Mouse (Mus musculus) forebrain, embryonic 10.5 days (tissue): ENCODE measurements around the gene Mfsd4b3. TPM values are rescaled to one million over a fixed set of nuclear protein-coding genes. Genes with fewer than 3 reads are reported as not detected.
A peak's percentile ranks its signal among the peaks of the same experiment; 100 is the strongest.
"Not testable (repeated sequence)": the region's sequence is repeated elsewhere in the genome, so short reads cannot be mapped to it uniquely, and the experiment has no call there.

Experiments used
- DNase-seq: peaks from one replicate; pipeline ENCODE4 v3.0.0-alpha.2; 2017; ENCODE audit warnings: low spot score; ENCODE audit errors: extremely low spot score
- H3K27ac ChIP-seq: fragments of 300-500 bp; sonication (generic); 2 replicates; pipeline ENCODE4 v1.5.1; 2016; ENCODE audit warnings: mild to moderate bottlenecking
- H3K27me3 ChIP-seq: fragments of 300-500 bp; sonication (generic); 2 replicates; pipeline ENCODE4 v1.6.1; 2016; ENCODE audit warnings: mild to moderate bottlenecking; ENCODE audit not compliant: poor library complexity, severe bottlenecking
- H3K36me3 ChIP-seq: fragments of 300-500 bp; sonication (generic); replicated peaks from 2 replicates; pipeline ENCODE4 v1.6.1; 2016; ENCODE audit warnings: mild to moderate bottlenecking, moderate library complexity
- H3K4me1 ChIP-seq: fragments of 300-500 bp; sonication (generic); 2 replicates; pipeline ENCODE4 v1.6.1; 2016
- H3K4me3 ChIP-seq: fragments of 300-500 bp; sonication (generic); 2 replicates; pipeline ENCODE4 v1.5.1; 2016; ENCODE audit warnings: mild to moderate bottlenecking, moderate library complexity
- H3K9me3 ChIP-seq: fragments of 300-500 bp; sonication (generic); 2 replicates; pipeline ENCODE4 v1.6.1; 2016; ENCODE audit warnings: mild to moderate bottlenecking, moderate library complexity
- WGBS: fragments of 180-500 bp; shearing (Covaris S2); methylation state at CpG from one replicate; pipeline ENCODE4 v1.1.7; 2016; 5-methylcytosine and 5-hydroxymethylcytosine counted together
- polyA plus RNA-seq: library from polyadenylated mRNA; unstranded; fragments of >200 nt; fragmentation: Nextera tagmentation; extraction: Ambion mirVana; gene quantifications from 2 replicates; pipeline ENCODE4 v1.2.1, GENCODE M21; 2016

Gene Mfsd4b3
- polyA plus RNA-seq, 1 experiment from 2014 or later: not detected

DNA sequence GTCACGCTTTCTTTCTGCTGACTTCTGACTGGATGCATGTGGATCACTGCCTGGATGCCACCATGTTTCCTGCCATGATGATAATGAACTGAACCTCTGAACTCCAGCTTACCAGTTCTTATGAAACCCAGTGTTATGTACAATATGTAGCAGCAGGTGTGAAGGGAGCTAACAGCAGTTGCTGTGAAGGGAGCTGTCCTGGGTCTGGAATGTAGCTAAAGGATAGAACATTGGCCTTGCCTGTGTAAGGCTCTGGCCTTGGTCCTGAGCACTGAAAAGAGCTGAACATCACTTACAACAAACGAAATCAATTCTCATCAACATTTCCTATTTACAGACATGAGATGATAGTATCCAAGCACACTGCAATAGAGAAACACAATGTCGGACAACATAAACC lies 7.6 kb upstream of the Mfsd4b3 start:
- 88% methylated on average over 3 of the region's 3 CpGs for WGBS
- no peak for DNase-seq

DNA sequence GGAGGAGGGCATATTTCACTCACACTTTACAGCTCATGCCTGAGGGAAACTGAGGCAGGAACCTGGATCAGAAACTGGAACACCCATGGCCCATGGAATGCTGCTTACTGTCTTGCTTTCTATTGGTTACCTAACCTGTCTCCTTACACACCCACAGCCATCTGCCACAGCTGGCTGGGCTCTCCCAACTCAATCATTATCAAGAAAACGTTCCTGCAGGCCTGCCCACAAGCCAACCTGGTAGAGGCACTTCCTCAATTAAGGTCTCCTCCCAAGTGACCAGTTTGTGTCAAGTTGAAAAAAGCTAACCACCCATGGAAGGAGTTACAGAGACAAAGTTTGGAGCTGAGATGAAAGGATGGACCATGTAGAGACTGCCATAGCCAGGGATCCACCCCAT lies 2.0 kb upstream of the Mfsd4b3 start:
- DNase-seq: no peak
- Histone ChIP-seq H3K4me1 (peaks cover 13% of the 10 kb centered on the region), H3K4me3 (no peak overlapping the region), H3K9me3 (no peaks in the 10 kb centered on the region), H3K27ac (no peak overlapping the region), H3K27me3 (peaks cover 11% of the 10 kb centered on the region), H3K36me3 (no peaks in the 10 kb centered on the region)
- 71% methylated on average over 1 of the region's 1 CpGs for WGBS

More for the DNA sequence above, 7.6 kb upstream of the Mfsd4b3 start:
- Histone ChIP-seq H3K27ac (no peak overlapping the region), H3K4me1 (no peaks in the 10 kb centered on the region), H3K9me3 (no peaks in the 10 kb centered on the region), H3K4me3 (no peak overlapping the region), H3K36me3 (no peaks in the 10 kb centered on the region), H3K27me3 (no peaks in the 10 kb centered on the region)

DNA sequence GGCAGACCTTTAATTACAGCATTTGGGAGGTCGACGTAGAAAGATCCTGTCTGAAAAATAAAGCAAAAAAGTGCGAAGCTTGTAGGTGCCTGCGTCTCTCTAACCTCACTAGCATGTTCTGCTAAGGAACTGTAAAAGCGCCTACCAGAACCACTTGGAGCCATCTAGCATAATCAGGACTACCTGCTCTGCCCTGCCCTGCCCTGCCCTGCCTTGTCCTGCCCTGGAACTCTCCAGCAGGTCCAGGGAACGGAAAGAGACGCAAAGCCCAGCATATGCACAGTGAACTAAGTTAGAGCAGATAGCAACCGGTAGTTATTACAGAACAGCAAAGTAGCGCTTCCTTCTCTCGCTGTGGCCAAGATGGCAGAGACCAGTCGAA lies 479 bp upstream of the Mfsd4b3 start:
- DNase-seq: no peak
- Histone ChIP-seq H3K27ac (no peak overlapping the region), H3K4me3 (peak overlapping the region; percentile 60), H3K36me3 (no peaks in the 10 kb centered on the region), H3K9me3 (no peaks in the 10 kb centered on the region), H3K4me1 (peaks cover 13% of the 10 kb centered on the region), H3K27me3 (peaks cover 11% of the 10 kb centered on the region)
- 48% methylated on average over 11 of the region's 11 CpGs for WGBS

DNA sequence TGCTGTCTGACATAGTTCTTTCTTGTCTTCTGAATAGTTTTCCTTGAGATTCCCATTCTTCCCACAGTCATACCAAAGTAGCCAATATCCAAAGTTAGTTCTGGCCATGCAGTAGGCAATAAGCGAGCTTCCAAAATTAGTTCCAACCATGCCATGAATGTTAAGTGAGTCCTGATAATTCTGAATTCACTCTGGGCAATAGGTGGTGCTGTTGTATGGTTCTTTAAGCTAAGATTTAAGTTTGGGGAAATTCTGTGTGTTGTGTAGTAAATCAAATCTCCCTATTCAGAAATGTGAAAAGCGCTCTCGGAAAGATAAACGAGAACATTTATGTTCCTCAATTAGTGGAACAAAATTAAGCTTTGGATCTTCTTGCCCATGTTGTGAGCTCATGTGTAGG lies 1.7 kb downstream of the Mfsd4b3 start:
- 81% methylated on average over 4 of the region's 4 CpGs for WGBS
- H3K4me1 ChIP-seq: peaks cover 13% of the 10 kb centered on the region
- H3K27ac ChIP-seq: no peak overlapping the region
- no peaks in the 10 kb centered on the region for H3K9me3 ChIP-seq
- peaks cover 11% of the 10 kb centered on the region for H3K27me3 ChIP-seq
- H3K36me3 ChIP-seq: no peaks in the 10 kb centered on the region
- H3K4me3 ChIP-seq: no peak overlapping the region
- DNase-seq: no peak

DNA sequence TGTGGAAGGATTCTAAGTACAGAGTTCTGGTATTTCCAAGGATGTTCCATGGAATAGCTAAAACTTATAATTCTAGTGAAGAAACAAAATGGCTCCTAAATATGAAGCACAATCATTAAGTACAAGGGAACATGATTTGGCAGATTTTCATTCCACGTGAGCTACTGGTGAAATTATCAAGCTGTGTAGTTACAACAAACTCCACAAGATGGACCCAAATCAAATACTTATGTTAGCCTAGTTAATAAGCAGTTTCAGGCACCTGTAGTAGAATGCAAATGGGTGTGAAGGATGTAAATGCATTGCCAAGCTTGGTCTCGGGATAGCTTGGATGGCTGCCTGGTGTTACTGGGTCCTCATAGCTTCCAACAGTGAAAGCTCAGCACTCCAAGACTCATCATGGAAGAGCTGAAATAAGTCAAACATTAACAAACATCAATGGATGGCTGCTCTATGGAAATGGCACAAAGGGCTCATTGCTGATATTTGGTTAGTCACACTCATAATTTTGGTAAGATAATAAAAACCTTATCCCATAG lies 3.5 kb downstream of the Mfsd4b3 start:
- no peak overlapping the region for H3K4me3 ChIP-seq
- peaks cover 11% of the 10 kb centered on the region for H3K27me3 ChIP-seq
- H3K27ac ChIP-seq: no peak overlapping the region
- WGBS: 70% methylated on average over 2 of the region's 2 CpGs
- DNase-seq: no peak
- no peaks in the 10 kb centered on the region for H3K36me3 ChIP-seq
- H3K9me3 ChIP-seq: no peaks in the 10 kb centered on the region
- H3K4me1 ChIP-seq: peaks cover 13% of the 10 kb centered on the region

DNA sequence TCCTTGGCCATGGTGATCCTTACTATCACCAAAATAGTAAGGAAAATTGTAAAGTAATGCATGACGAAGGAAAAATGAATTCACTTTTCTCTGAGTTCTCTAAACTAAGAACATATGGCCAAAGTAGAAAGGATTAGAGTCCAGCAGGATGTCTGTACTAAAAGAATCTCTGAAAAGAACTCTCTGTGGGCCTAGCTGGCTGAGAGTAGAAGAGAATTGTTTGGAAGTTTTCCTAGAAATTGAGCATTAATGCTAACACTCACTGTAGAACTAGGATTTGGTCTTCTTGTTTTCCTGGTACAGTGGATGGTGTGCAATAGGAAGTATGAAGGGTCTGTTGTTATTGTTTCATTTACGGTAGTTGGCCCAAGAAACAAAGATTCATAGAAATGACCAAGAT lies 4.8 kb downstream of the Mfsd4b3 start:
- H3K27me3 ChIP-seq: peaks cover 11% of the 10 kb centered on the region
- H3K4me1 ChIP-seq: peaks cover 9% of the 10 kb centered on the region
- no peaks in the 10 kb centered on the region for H3K9me3 ChIP-seq
- no peak overlapping the region for H3K4me3 ChIP-seq
- no peaks in the 10 kb centered on the region for H3K36me3 ChIP-seq
- WGBS: 85% methylated on average over 2 of the region's 2 CpGs
- H3K27ac ChIP-seq: no peak overlapping the region
- no peak for DNase-seq

DNA sequence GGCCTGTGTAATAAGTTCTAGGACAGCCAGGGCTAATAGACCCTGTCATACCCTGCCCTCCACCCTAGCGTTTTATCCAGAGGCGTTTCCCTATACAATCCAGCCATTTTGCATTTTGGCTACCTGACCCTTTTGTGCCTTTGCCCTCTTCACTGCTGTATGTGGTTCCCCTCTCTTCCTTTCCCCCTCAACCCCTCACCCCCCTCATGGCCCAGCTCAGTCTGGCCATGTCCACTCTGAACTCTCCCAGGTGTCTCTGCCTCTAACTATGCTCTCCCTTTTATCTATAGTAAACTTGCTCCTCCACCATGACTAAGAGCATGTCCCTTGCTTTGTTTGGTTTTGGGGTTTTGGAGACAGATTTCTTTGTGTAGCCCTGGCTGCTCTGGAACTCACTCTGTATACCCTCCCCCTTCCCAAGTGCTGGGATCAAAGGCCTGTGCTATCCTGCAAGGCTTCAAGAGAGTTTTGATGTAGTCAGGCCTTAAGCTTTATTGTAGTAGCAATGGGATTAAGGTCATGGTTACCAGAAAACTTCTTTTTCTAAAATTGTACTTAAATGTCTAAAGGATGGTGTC lies 10.5 kb downstream of the Mfsd4b3 start:
- 87% methylated on average over 2 of the region's 2 CpGs for WGBS
- no peak for DNase-seq
- Histone ChIP-seq H3K4me3 (no peak overlapping the region), H3K27ac (no peak overlapping the region), H3K36me3 (no peaks in the 10 kb centered on the region), H3K27me3 (no peaks in the 10 kb centered on the region), H3K4me1 (no peaks in the 10 kb centered on the region), H3K9me3 (no peaks in the 10 kb centered on the region)

DNA sequence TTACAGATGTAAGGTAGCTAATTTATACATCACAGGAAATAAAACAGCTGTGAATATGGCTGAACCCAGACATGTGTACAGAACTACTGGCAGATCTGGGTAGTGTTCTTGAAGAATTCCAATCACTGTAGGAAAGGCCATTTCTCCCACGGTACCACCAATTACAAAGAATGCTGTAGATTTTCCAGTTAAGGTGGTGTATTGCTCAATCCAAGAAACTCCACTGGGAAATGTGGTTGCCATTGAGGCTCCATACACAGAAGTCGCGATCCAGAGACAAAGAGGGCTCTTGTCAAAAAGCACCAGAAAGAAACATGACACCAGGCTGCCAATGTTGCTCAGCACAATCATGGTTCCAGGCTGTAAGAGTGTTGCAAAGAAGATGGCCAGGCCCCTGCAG lies 12.8 kb downstream of the Mfsd4b3 start:
- H3K9me3 ChIP-seq, H3K27me3 ChIP-seq, DNase-seq, H3K4me3 ChIP-seq, H3K4me1 ChIP-seq, H3K36me3 ChIP-seq, H3K27ac ChIP-seq: not testable (repeated sequence)
- 77% methylated on average over 3 of the region's 3 CpGs for WGBS

DNA sequence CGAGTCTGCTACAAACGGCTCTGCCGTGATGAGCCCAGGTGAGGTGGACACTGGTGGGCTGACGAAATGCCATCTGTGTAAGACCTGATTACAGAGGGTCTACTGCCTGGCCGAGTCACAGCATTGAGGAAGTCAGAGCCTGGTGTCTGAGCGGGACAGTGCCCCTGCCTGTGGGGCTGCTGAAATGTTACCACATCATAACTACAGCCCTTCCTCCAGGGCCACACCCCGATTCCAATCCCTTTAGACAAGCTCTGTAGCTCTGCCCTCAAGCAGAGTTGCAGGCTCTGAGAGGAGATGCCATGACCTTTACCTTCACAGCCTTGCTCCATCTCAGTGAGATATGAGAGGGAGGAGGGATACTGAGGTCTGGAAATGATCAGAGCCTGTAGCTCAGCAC lies 23.4 kb downstream of the Mfsd4b3 start:
- WGBS: 83% methylated on average over 7 of the region's 7 CpGs
- H3K27ac ChIP-seq: no peak overlapping the region
- no peak for DNase-seq
- no peaks in the 10 kb centered on the region for H3K27me3 ChIP-seq
- no peaks in the 10 kb centered on the region for H3K4me1 ChIP-seq
- H3K9me3 ChIP-seq: no peaks in the 10 kb centered on the region
- no peak overlapping the region for H3K4me3 ChIP-seq
- no peaks in the 10 kb centered on the region for H3K36me3 ChIP-seq

DNA sequence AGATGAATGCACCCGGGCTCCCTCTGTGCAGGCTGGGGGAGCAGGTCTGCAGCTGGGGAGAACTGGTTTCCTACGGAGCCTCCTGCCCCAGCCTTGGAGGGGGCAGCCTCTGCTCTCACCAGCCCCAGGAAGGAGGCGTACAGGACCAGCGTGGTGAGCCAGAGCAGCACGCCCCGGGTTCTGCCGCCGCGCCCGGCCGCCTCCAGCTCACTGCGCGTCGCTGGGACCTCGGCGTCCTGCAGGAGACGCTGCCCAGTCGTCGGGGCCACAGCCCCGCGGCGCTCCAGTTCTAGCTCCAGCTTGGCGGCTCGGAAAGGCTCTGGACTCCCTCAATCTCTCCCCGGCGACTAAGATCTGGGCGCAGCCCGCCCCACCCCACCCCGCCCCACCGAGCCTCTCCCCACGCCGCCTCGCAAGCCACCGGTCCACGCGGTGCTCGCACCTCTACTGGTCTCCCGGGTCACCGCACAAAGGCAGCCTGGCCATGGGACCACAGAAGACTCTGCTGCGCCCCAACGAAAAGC lies 33.3 kb downstream of the Mfsd4b3 start, which contains the start of gene Mfsd4b2:
Mfsd4b2 (minus strand) TSS at position 308 of the 524 bp plus-strand sequence.
- H3K4me1 ChIP-seq: peaks cover 7% of the 10 kb centered on the region
- H3K36me3 ChIP-seq: no peaks in the 10 kb centered on the region
- H3K27me3 ChIP-seq: peaks cover 41% of the 10 kb centered on the region
- H3K4me3 ChIP-seq: peak within 1 kb of the TSS; percentile 58
- peak; percentile 50 for DNase-seq
- peak within 1 kb of the TSS; percentile 79 for H3K27ac ChIP-seq
- H3K9me3 ChIP-seq: no peaks in the 10 kb centered on the region
- 1% methylated on average over 41 of the region's 41 CpGs for WGBS

DNA sequence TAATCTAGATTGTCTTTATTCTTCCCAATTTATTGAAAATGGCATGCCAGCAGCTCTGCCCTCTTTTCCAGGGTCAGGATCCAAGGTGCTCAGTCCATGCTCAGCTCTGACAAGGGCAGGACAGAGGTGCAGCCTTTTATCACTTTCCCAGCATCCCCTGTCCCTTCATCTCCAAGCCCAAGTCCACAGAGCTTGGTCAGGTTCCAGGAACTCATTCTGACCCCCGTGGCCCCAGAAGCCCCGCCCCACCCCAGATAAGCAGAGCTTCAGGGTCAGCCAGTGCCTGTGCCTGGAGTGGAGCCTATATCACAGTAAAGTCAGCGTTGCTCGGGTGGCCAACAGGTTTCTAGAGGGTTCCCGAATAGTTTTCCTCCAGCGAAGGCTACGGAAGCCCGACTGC lies 35.4 kb downstream of the Mfsd4b3 start:
- not testable (repeated sequence) for H3K36me3 ChIP-seq, H3K9me3 ChIP-seq, H3K27ac ChIP-seq, H3K4me3 ChIP-seq, H3K4me1 ChIP-seq, DNase-seq
- H3K27me3 ChIP-seq: peaks cover 41% of the 10 kb centered on the region
- 78% methylated on average over 8 of the region's 8 CpGs for WGBS

DNA sequence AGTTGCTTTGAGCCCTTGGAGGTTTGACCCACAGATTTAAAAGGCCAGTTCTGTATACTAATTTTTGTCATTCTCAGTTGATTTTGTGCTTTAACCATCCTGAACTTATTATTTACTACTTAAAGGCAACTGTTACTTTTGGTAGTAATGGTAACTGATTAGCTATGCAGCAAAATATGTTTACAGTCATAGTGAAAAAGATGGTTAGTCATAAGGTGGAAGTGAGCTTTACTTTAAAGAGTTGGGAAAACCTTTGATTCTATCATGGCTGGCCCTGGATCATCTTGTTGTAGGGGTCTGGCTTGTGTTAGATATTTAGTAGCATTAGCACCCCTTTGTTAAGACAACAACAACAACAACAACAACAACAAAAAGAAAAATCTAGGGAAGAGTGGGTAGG lies 47.3 kb downstream of the Mfsd4b3 start:
- H3K4me1 ChIP-seq: no peaks in the 10 kb centered on the region
- no peaks in the 10 kb centered on the region for H3K9me3 ChIP-seq
- DNase-seq: no peak
- no peaks in the 10 kb centered on the region for H3K36me3 ChIP-seq
- no peak overlapping the region for H3K4me3 ChIP-seq
- no peaks in the 10 kb centered on the region for H3K27me3 ChIP-seq
- H3K27ac ChIP-seq: no peak overlapping the region

DNA sequence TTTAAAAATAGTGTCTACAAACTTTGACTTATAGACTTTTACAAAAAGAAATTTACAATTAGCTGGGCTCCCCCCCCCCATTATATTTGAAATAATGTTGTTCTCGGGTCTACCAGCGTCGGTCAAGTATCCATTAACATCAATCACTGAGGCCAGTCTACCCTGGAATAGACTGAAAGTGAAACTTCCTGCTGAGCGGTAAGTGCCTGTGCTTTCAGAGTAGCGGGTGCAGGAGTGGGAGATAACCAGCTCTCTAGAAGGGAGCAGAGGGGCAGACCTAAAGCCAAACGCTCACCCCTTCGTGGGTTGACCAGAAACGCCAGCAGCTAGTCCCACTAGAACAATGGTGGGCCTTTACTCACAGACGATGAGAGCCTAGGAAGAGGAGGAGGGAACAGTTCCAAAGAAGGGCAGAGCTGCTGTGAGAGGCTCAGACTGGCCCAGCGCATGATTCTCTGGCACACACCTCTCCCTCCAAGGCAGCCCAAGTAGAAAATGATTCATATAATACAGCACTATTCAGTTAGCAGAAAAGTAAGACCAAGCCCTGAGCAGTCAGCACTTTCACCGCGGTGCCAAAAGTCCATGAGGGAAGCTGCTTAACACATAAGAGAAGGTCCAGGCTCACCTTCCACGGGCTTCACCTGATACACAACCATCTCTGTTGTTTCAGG lies 51.0 kb downstream of the Mfsd4b3 start:
- DNase-seq: no peak
- WGBS: 81% methylated on average over 13 of the region's 13 CpGs
- Histone ChIP-seq H3K9me3 (no peaks in the 10 kb centered on the region), H3K4me1 (no peaks in the 10 kb centered on the region), H3K27ac (no peak overlapping the region), H3K4me3 (no peak overlapping the region), H3K36me3 (no peaks in the 10 kb centered on the region), H3K27me3 (no peaks in the 10 kb centered on the region)
